Mouse (Mus musculus): ENCODE measurements around the gene Actg2. TPM values are rescaled to one million over a fixed set of nuclear protein-coding genes. Genes with fewer than 3 reads are reported as not detected.

The Actg2 gene
- polyA plus RNA-seq, 1 experiment from 2014 or later = 0.49 TPM

Other genes starting within 250 kb of the Actg2 start
- 53.2 and 64.0 TPM in 2 replicates for gene Mthfd2, start 210.4 kb downstream of the Actg2 start, polyA plus RNA-seq (2016; fragmentation: Nextera tagmentation; extraction: Ambion mirVana)
- 60.4 and 61.5 TPM in 2 replicates for gene Mob1a, start 210.2 kb downstream of the Actg2 start, polyA plus RNA-seq (2016; fragmentation: Nextera tagmentation; extraction: Ambion mirVana)
- 152 and 156 TPM in 2 replicates for gene Bola3, start 187.1 kb downstream of the Actg2 start, polyA plus RNA-seq (2016; fragmentation: Nextera tagmentation; extraction: Ambion mirVana)
- 45.1 and 51.0 TPM in 2 replicates for gene Tet3, start 77.2 kb downstream of the Actg2 start, polyA plus RNA-seq (2016; fragmentation: Nextera tagmentation; extraction: Ambion mirVana)
- 60.3 and 61.7 TPM in 2 replicates for gene Dguok, start 29.3 kb downstream of the Actg2 start, polyA plus RNA-seq (2016; fragmentation: Nextera tagmentation; extraction: Ambion mirVana)
- 17.8 and 18.3 TPM in 2 replicates for gene Stambp, start 36.5 kb upstream of the Actg2 start, polyA plus RNA-seq (2016; fragmentation: Nextera tagmentation; extraction: Ambion mirVana)
- gene Clec4f, start 119.9 kb upstream of the Actg2 start, polyA plus RNA-seq (2016; fragmentation: Nextera tagmentation; extraction: Ambion mirVana) = 0.15 TPM in 1 of 2 replicates, not detected in the other
- not detected in 2 replicates for gene Cd207, start 141.6 kb upstream of the Actg2 start, polyA plus RNA-seq (2016; fragmentation: Nextera tagmentation; extraction: Ambion mirVana)
- 0.60 and 1.9 TPM in 2 replicates for gene Vax2, start 175.0 kb upstream of the Actg2 start, polyA plus RNA-seq (2016; fragmentation: Nextera tagmentation; extraction: Ambion mirVana)
- not detected in 2 replicates for gene Atp6v1b1, start 206.7 kb upstream of the Actg2 start, polyA plus RNA-seq (2016; fragmentation: Nextera tagmentation; extraction: Ambion mirVana)
- gene Ankrd53, start 226.4 kb upstream of the Actg2 start, polyA plus RNA-seq (2016; fragmentation: Nextera tagmentation; extraction: Ambion mirVana) = 0.24 TPM in 1 of 2 replicates, not detected in the other
- 81.6 and 81.7 TPM in 2 replicates for gene Tex261, start 239.5 kb upstream of the Actg2 start, polyA plus RNA-seq (2016; fragmentation: Nextera tagmentation; extraction: Ambion mirVana)